Mouse (Mus musculus) mouse embryonic stem cell (cell line): ENCODE data around the gene A930017K11Rik.

ENCODE experiments used
- in situ Hi-C, 2 experiments: fragments of 300-500 bp; cut with MboI; formaldehyde crosslinking; loops; 1 replicate in 1 of 2; 3 replicates in 1 of 2; pipeline ENCODE4 v1.14.3; 2019 to 2020; ENCODE audit warnings: low sequenced_read_pairs in 2 of 2, low pct_unique_long_range_greater_than_20kb in 1 of 2, mixed read lengths in 1 of 2; ENCODE audit not compliant: unreplicated experiment in 1 of 2

Gene A930017K11Rik

DNA sequence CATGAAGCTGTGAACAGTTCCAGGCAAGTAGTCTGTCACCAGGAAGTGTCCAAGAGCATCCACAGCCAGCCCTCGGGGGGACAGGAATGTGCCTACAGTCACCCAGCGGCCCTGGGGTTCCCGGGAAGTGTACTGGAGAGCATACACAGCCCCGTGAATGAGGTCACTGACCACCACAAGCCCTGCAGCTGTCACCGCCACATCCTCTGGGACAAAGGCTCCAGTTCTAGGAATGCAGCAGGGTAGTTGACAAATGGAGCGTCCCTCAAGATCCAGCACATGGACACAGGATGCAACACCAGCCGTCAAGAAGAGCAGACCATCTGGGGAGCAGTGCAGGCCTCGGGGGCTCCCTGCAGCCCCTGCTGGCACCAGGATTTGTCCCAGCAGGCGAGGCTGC is 8.6 kb downstream of the A930017K11Rik start:
- in situ Hi-C loops = no loop called here

GRCm38 (mm10) chr17:25943221-25943620 is 9.1 kb downstream of the A930017K11Rik start:
- in situ Hi-C loops = no loop called here

DNA sequence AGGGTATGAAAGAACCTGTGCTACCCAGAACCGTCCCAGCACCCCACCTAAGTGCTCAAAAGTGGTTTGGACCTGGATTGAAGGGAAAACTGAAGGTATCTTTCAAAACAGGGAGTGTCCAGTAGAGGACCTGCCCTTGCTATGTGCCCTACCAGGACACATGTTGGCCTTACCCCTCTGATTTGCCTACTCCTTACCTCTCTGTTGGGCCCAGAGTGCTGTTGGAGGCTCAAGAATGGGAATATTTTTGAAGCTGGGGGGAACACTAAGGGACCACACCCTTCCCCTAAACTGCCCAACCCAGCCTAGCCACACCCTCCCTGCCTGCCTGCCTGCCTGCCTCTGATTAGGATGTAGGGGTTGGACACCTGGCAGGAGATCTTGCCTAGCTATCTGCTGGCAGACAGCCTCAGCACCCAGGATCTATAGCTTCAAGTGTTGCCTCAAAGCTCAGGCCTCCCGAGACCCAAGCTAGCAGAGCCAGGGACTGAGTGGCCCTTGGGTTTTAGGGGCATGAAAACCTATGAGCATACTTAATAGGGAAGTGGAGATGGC is 9.7 kb downstream of the A930017K11Rik start:
- in situ Hi-C loops = no loop called here

DNA sequence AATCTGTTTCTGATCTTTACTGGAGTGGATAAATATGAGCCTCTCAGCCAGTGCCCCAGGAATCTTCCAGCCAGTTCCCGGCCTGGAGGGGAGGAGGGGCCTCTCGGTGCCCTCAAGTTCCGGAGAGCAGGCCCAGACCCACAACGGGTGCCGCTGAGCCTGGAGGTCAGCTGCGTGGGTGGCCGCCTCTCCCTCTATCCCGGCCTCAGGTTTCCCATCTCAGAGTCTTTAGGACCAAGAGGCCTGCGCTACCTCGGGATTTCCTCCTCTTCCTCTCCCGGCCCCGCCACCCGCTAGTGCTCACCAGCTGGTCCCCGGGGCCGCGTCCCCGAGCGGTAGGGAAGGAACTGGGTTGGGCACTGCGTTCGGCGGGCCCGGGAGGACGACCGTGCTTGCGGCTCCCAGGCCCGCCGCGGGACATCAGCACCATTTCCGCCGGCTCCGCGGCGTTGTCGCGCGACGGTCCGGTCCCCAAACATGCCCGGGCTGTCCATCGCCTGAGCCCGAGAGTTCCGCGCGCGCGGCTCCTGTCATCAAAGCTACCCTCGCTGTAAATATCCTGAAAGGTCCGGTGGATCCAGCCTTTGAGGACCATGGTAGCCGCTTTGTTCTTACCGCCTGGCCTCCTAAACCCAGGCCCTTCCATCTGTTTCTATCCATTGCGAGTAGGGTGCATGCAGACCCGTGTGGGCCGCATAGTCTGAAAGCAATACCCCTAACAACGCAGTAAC is 10.7 kb downstream of the A930017K11Rik start:
- in situ Hi-C loops = no loop called here

- in situ Hi-C loops = no loop called here
Measured at GRCm38 (mm10) chr17:25934526-25934925, 17.8 kb downstream of the A930017K11Rik start.

DNA sequence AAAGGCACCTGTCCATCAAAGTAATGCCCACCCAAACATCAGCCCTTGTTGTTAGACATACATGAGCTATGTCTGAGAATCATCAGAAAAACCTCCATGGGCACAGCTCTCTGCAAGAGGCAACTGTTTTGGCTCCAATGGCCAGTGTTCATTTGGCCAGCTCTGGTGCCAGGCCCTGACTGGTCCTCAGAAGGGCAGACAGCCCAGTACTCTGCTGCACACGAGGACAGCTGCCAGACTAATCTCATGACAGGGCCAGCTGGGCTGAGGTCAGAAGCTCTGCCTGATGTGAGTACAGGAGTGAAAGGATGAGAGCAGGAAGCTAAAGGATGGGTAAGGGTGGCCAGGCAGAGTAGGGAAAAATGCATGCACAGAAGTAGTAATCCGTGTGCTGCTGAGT is 27.0 kb downstream of the A930017K11Rik start:
- in situ Hi-C loops = no loop called here

DNA sequence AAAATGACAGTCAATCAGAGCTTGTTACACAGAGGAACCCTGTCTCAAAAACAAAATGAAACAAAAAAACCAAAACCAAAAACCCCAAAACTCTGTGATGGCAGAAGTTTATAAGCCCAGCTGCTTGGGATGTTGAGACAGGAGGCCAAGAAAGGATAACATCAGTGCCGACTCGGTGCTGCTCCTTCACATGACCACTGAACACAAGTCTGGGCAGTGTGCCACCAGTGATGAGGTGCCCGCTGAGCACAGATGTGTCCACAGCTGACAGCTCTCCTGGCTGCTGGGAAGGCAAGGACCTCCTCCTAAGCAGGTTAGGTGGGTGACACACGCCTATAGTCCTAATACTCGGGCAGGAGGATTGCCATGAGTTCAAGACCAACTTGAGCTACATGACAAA is 30.2 kb downstream of the A930017K11Rik start:
- in situ Hi-C loops = no loop called here

DNA sequence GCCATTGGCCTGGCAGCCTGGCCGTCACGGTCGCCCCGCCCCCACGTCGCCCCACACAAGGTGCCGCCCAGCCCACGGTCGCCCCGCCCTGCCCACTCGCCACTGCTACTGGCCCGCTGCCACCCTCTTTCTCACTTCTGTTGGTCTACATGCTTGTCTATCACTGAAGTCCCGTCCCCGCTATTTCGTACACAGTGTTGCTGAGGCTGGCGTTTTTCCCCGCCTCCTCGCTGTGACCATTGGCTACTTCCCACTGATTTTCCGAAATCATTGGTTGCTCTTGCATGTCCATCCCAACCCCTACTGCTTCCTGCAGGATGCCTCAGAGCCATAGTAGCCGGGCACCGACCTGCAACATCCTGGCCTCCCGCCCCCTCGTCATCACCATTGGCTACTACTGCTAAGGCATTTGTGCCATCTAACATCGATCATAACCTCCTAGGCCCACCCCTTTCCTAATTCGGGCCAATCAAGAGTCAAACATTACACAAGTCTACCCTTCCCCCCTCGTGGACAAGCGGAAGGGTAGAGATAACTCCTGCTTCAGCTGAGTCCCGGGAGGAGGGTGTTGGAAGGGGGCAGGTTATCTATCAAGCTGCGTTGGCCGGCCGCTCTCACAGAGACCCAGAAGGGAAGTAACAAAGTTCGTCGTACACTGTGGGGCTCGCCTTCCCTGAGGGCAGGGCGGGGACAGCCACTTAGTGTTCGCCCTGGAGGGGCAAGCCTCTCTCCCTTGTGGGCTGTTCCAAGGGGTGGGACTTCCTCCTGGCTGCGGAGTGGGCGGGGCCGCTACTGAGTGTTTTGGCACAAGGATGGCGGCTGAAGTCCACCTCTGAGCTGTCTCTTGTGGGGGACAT is 32.4 kb downstream of the A930017K11Rik start:
- in situ Hi-C loops = no loop called here

- in situ Hi-C loops = no loop called here
Measured at GRCm38 (mm10) chr17:25919144-25919785, 33.1 kb downstream of the A930017K11Rik start, which contains the start of gene Rab40c. Rab40c (minus strand) TSS chr17:25919727.

- in situ Hi-C loops = no loop called here
Measured at GRCm38 (mm10) chr17:25918037-25918750, 34.2 kb downstream of the A930017K11Rik start.

- in situ Hi-C loops = no loop called here
Measured at GRCm38 (mm10) chr17:25916931-25917647, 35.3 kb downstream of the A930017K11Rik start.

- in situ Hi-C loops = no loop called here
Measured at GRCm38 (mm10) chr17:25914295-25914694, 38.1 kb downstream of the A930017K11Rik start.

GRCm38 (mm10) chr17:25913877-25914275 is 38.5 kb downstream of the A930017K11Rik start:
- in situ Hi-C loops = no loop called here

DNA sequence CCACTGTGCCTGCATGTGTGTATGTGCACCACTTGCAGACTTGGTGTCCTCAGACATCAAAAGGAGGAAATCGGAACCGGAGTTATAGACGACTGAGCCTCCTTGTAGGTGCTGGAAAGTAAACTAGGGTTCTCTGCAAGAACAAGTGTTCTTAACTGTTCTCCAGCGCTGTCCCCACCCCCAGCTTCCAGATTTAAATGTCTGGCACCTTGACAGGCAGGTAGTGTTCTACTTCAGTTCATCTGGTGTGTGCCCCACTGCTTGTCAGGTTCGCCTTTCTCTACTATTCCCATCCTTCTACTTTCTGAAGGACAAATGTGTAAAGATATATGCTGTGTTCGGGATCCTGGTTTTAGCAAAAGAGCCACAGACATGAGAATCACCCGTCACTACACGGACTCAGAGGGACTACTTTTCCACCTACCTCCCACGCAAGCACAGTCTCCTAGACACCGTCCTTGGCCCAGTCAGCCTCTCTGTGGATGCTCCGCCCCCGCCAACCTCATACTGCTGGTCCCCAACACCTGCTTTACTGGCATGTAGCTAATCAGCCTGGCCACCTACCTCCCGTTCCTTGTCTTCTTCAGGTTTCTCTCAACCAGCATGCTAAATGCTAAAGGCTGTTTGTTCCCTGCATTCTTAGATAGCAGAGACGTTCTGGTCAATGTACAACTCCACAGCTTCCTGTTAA is 39.0 kb downstream of the A930017K11Rik start:
- in situ Hi-C loops = no loop called here

DNA sequence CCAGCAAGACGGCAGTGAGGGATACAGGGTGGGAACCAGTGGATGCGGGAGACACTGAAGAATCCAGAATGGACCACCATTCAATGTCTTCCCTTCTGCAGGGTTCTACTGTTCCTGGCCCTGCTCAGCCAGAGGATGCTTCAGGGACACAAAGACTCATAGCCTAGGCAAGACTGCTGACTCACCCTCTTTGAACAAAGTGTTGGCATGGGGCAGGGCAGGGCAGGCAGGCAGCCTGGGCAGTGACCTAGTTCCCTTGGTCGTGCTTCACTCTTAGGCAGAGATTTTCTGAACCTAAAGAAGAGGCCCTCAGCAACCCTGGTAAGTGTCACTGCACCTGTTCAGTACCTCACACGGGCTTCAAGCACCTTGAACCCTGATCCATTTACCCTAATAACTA is 40.5 kb downstream of the A930017K11Rik start:
- in situ Hi-C loops = no loop called here

- in situ Hi-C loops = no loop called here
Measured at GRCm38 (mm10) chr17:25907640-25908039, 44.7 kb downstream of the A930017K11Rik start.

- in situ Hi-C loops = no loop called here
Measured at GRCm38 (mm10) chr17:25903061-25903460, 49.3 kb downstream of the A930017K11Rik start.
